Mouse (Mus musculus): ENCODE results near the gene Slc25a12.

Gene Slc25a12

DNA sequence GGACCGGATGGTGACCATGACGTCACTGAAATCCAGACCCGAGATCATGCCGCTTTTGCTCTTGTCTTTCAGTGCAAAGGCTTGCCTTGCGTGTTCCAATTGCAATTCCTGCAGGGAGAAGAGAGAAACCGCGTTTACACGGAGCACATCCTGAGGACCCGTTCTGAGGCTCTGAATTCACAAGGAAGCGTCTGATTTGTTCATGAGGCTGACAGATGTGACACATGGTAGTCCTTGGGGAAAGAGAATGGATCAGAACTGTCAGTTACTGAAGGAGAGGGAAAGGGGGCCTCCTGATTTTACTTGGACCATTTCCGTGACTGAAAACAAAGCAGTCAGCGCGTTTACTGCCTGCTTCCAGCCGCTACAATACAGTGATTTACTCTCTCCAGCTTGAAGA lies 52.5 kb downstream of the Slc25a12 start:
- in situ Hi-C loops (cut with MboI; ENCODE audit: unreplicated experiment in 2 of 2): no loop called here

DNA sequence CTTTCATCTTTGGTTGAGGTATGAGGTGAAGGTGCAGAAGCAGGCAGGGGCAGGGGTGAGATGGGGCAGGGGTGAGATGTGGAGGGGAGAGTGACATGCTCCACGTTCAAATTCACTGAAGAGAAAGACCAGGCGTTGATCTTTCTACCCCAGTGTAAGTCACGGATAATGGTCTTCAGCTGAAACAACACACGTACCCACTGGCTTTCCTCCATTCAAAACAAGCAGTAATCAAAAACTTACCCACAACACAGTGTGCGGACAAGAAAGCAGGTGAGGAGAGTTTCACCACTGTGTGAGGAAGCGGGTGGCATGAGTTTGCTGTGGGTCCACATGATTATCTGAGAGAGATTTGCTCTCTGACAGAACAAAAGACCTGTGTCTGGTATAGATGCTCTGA lies 53.5 kb downstream of the Slc25a12 start:
- in situ Hi-C loops (cut with MboI; ENCODE audit: unreplicated experiment in 2 of 2): no loop called here

DNA sequence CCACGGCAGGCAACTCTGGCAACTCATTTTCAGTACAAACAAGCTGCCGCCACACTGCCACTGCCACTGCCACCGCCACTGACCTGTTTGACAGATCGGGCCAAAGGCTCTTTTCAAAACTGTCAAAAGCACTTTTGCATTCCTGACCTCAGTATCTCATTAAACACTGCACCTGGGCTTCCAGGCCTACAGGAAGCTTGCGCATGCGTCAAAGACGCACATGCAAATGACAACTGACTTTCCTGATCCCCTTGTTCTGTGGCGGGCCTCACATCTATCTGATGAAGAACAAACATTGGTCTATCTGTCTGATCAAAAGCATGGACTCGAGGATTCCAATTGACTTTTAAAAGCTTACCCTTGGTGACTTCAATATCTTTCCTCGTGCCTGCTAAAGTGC lies 55.5 kb downstream of the Slc25a12 start:
- in situ Hi-C loops (cut with MboI; ENCODE audit: unreplicated experiment in 2 of 2): no loop called here

DNA sequence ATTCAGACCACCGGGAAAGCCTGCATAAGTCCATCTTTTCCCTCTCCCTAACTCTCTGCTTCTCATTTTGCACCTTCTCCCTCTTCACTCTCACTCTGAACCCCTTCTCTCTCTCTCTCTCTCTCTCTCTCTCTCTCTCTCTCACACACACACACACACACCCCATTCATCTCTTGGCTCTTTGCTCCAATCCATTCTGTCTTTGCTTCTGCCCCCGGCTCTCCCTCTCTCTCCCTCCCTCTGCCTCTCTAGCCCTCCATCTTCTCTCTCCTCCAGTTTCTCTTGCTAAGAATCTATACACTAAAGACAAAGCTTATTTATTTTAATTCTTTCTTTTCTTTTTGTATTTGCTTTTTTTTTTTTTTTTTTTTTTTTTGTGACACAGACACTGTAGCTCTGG lies 57.8 kb downstream of the Slc25a12 start:
- in situ Hi-C loops (cut with MboI; ENCODE audit: unreplicated experiment in 2 of 2): no loop called here

DNA sequence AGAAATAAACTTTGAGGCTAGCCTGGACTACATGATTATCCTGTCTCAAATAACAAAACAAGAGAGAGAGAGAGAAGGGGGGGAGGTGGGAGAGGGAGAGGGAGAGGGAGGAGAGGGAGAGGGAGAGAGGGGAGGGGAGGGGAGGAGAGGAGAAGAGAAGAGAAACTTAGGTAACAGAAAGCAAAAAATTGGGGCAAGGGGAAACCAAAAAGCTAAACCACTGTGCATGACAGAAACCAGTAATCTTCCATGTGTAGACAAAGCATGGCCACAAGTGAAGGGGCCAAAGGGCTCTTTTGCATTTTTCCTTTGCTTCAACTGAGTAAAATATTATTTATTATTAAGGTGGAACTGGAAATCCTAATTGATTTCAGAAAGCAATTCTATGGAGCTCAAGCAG lies 61.2 kb downstream of the Slc25a12 start:
- in situ Hi-C loops (cut with MboI; ENCODE audit: unreplicated experiment in 2 of 2): no loop called here

DNA sequence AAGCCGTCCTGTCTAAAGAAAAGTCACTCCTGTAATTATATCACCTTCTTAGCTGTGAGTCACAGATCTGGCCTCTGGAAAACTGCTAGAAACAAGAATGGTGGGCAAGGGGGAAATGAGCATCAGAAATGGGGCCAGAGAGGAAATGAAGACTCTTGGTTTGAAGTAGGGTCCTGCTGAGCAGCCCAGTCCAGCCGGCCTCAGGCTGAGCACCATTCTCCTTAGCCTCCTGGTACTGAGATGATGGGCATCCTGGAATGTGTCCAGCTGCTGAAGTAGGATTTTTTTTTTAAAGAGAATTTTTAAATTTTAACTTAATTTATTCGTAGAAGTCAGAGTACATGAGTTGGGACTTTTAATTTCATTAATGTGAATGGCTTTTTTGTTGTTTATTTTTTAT lies 62.7 kb downstream of the Slc25a12 start:
- in situ Hi-C loops (cut with MboI; ENCODE audit: unreplicated experiment in 2 of 2): no loop called here

DNA sequence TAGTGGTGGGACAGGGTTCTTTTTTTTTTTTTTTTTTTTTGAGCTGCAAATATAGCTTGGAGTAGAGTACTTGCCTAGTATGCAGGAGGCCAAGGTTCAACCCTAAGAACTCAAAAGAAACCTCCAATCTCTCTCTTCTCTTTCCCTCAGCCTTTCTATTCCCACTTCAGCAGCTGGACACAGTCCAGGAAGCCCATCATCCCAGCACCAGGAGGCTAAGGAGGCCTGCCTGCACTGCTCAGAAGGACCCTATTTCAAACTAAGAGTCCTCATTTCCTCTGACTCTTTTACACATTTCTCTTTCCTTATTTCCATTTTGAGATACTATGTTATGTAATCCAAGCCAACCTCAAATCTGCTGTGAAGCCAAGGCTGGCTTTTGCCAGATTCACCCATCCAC lies 64.3 kb downstream of the Slc25a12 start:
- in situ Hi-C loops (cut with MboI; ENCODE audit: unreplicated experiment in 2 of 2): no loop called here

DNA sequence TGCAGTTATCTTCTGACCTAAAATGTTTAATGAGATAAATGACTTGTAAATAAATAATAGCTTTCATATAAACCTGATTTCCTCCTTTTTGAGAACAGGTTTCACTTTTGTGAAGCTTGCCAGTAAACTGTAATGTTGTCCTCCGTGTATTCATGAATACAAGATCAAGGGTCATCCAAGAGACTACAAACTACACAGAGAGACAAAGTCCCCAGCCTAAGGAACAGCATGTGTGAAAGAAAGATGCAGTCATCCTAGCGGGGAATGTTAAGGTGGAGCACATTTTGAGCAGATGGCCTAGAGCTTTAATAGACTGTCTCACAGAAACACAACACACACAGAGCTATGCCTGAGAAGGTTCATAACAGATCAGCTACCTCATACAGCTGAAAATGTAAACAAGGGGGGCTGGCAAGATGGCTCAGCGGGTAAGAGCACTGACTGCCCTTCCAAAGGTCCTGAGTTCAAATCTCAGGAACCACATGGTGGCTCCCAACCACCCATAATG lies 65.3 kb downstream of the Slc25a12 start:
- in situ Hi-C loops (cut with MboI; ENCODE audit: unreplicated experiment in 2 of 2): no loop called here

DNA sequence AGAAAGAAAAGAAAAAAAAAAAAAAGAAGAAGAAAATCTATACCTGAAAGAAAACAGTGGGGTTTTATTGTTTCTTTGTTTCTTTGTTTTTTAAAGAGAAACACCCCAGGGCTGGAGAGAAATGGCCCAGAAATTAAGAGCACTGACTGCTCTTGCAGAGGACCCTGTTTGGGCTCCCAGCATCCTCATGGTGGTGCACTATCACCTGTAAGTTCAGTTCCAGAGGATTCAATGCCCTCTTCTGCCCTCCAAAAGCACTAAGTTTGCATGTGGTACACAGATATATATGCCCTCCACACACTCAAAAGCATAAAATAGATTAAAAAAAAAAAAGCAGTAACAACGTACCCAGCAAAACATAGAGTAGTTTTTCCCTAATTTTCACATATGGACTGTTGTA lies 68.8 kb downstream of the Slc25a12 start:
- in situ Hi-C loops (cut with MboI; ENCODE audit: unreplicated experiment in 2 of 2): no loop called here

DNA sequence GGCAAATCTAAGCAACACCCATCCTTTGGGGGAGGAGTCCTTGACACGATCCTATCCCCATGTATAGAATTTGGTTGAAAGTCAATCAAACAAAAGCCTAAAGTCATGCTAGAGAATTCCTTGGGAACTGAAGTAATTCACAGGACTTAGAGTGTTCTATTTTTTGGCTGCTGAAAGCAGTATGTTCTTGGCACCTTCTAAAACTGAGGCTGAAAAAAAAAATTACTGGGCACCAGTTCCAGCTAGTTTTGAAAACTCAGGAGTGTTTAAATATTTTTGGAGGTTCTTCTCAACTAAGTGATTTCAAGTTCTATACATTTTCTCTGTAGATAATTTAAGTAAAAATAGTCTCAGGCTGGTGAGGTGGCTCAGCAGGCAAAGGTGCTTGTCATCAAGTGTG lies 70.0 kb downstream of the Slc25a12 start:
- in situ Hi-C loops (cut with MboI; ENCODE audit: unreplicated experiment in 2 of 2): no loop called here

DNA sequence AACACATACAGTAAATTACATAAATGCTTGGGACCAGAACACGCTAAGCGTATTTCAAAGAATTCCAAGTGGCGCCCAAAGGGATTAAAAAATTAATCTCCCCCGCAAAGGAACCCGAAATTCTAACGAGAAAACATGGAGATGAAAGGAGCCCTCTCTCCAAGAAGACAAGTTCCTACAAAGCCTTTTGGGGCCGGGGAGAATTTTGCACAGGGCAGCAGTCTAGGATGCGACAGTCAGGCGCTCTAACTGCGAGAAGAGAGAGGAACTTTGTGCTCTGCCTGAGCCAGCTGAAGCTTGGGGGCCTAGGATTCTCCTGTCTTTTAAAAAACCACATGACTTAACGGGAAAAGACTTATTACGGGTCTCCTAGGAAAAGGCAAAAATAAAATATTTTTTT lies 71.7 kb downstream of the Slc25a12 start:
- in situ Hi-C loops (cut with MboI; ENCODE audit: unreplicated experiment in 2 of 2): no loop called here

DNA sequence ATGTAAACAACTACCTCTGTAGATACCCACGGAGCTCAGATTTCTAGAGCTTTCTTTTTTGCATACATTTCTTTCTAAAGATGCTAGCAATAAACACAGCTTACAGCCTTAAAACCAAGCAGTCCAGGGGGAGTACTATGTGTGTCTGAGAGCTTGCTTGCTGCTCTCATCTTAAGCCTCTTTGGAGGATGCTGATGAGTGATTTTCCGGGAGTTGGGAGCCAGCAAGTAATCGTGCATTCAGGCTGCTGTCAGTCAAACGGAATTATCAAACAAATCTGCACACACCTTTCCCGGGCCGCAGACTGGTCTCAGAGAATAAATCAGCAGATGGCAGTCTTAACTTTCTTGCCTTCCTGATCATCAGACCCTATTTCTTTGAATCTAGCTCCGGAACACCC lies 73.1 kb downstream of the Slc25a12 start:
- in situ Hi-C loops (cut with MboI; ENCODE audit: unreplicated experiment in 2 of 2): no loop called here

DNA sequence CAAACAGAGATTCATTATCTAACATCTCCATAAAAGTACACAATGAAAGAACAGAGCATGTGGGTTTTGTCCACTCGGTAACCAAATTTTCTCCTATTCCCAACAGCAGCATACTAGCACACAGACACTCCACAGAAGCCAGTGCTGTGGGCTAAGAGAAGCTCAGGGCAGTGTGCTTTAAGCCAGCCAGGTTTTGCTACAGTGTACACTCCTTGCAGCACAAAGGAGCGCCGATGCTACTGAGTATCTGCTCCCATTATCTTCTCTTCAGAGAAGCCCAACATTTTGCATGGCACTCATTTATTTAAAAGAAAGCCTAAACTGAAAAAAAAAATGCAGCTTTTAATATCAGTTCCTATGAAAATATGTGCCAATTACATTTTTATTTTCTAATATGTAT lies 73.6 kb downstream of the Slc25a12 start:
- in situ Hi-C loops (cut with MboI; ENCODE audit: unreplicated experiment in 2 of 2): no loop called here

DNA sequence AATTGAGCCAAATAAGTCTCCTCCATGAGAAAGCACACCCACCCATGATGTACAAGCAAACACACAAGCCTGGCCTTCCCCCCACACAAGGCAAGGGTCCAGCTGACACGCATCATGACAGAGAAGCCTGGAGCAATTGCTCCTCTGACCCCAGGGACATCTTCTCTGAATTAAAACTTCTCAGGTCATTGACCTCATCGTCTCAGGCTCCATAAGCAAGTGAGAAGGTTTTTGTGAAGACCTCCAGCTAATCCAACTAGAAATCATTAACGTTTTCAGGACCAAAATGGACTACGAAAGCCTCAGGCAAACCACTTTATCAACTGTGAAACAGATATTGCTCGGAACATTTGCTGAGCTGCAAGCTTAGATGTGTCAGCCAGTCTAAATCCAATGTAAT lies 76.0 kb downstream of the Slc25a12 start:
- in situ Hi-C loops (cut with MboI; ENCODE audit: unreplicated experiment in 2 of 2): no loop called here

DNA sequence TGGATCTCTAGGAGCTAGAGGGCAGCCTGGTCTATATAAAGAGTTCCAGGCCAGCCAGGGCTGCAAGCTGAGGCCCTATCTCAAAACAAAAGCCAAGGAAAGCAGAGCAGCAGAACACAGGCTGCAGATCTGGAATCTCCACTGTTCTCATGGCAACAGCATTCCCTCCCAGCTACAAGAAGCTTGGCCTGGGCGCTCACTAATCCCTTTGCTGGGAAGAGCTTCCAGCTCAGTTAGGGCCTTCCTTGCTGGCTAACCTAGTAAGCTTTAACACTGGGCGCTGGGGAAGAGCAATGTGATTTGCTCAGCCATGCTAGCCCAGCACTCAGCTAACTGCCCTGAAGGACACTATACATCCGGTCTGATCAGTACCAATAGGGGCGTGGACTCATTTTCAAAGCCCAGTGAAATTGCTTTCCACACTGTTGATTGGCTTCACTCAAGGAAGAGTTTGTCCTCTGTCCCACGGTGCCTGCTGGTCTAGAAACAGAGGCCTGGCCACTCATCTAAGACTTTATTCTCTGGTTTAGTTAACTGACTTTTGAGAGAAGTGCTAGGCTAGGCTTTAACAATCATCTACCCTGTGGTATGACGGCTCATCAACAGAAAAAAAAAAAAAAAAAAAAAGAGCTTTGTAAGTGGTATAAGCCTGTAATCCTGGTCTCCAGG lies 77.3 kb downstream of the Slc25a12 start:
- in situ Hi-C loops (cut with MboI; ENCODE audit: unreplicated experiment in 2 of 2): no loop called here

DNA sequence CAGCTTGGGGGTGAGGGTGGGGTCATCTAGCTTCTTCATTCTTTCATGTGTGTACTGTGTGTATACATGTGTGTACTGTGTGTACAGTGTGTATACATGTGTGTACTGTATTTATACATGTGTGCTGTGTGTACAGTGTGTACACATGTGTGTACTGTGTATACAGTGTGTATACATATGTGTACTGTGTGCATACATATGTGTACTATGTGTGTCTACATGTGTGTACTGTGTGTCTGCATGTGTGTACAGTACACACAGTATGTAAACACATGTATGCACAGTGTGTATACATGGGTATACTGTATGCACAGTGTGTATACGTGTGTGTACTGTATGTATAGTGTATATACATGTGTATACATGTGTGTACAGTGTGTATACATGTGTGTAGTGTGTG lies 85.6 kb downstream of the Slc25a12 start:
- in situ Hi-C loops (cut with MboI; ENCODE audit: unreplicated experiment in 2 of 2): no loop called here

DNA sequence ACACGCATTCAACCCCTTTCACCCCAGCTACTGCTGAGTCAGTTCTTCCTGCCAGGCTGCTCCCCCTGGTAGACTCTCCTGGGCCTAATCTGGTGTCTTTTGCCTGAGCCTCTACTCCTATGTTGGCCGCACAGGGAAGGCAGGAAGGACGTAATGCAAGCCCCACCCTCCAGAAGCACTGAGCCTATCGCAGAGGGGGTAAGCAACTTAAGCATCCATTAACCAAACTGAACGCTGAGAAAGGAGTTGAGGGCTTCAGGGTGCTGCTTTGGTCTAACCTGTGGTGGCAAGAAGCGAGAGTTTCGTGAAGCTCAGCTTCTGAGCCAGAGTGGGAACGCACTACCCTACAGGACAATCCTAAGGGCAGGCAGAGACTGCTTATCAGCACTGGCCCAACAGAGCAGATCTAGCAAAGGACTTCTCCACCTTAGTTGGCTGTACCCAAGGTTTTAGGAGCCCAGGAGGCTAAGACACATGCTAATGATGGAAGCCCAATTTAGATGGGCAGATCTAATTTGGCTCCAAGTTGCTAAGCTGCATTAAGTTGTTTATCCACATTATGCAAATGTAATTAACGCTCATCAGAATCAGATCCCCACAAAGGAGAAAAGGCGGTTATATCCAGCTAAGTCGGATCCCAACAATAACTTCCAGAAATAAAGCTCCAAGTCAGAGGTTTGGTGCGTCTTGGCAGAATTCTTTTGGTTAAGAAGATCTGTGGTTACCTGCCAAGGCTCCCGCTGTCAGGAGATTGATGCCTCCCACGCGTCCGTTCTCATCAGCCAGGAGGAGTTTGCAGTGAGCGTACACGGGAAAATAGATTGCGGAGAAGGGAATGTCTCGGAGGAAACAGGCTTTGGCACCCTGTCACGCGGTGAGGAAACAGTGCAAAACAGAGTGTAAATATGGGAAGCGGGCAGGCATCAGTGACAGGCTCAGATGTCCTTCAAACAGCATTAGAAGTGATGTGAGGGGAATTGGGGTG lies 88.5 kb downstream of the Slc25a12 start:
- in situ Hi-C loops (cut with MboI; ENCODE audit: unreplicated experiment in 2 of 2): no loop called here

DNA sequence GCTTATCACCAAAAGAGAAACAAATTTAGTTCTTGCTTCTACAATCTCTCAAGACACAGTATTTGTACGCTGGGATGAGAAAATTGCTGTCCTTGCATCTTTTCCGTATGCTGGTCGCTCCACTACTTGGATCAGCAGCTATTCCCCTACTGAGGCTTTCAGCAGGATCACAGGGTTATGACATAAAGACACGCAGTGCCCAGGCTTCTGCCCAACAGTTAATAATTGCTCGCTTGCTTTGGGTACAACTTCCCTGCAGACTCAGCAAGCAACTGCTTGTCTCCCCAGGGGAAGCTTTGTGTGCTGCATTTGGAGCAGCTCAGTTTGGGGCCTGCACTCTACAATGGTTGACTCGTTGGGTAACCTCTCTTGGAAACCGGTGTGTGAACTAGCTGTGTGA lies 91.8 kb downstream of the Slc25a12 start:
- in situ Hi-C loops (cut with MboI; ENCODE audit: unreplicated experiment in 2 of 2): no loop called here

DNA sequence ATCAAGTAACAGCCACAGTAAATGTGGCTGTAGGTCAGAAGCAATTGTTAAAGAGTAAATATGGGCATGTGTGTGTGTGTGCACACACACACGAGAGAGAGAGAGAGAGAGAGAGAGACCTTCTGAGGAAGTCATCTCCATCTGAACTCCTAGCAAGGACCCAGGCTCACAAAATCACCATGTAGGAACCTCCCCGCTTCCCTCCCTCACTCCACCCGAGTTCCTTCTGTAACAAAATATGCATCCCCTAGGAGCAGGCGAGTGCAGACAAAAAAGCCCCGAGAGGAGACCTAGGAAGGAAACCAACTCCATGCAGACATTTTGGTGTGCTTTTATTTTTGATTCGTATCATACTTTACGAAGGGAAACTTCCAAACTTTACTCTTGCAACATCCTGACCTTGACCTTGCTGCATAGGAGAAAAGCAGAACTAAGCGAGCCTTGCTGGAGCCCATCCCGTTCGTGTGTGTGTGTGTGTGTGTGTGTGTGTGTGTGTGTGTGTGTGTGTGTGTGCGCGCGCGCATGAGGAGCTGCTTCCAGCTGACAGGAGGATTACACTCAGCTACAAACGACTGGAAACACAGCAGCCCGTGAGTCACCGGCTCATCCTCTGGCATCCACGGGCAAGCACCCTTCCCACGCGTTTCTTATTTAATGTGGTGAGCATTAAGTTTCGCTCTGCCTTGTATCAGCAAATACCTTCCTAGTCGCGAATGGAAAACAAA lies 93.4 kb downstream of the Slc25a12 start:
- in situ Hi-C loops (cut with MboI; ENCODE audit: unreplicated experiment in 2 of 2): no loop called here

DNA sequence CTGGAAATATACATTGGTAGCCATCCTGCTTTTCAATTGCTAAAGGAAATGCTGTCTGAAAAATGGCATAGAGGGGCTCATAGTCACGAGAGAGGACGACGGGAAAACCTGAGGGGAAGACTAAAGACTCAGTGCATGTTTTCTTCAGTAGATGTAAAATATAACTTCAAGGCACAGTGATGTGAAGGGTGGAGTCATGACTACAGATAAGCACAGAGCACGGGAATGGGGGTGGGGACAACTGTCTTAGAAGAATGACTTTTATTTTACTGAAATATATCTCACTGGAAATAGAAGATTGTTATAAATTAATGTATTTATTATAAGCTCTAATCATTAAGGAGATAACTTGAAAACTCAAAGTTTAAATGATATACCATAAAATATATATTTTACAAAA lies 97.5 kb downstream of the Slc25a12 start:
- in situ Hi-C loops (cut with MboI; ENCODE audit: unreplicated experiment in 2 of 2): no loop called here

DNA sequence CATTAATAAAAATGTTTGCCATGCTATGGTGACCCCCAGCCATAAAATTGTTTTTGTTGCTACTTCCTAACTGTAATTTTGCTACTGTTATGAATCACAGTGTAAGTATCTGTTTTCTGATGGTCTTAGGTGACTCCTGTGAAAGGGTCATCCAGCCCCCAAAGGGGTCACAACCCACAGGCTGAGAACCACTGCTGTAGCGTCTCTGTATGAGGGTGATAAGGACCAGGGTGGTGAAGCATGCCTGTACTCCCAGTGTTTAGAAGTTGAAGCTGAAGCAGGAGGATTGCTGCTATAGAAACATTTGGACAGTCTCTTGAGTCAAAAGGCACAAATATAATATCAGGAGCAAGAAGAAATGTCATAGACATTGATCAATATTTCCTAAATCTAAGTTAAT lies 98.2 kb downstream of the Slc25a12 start:
- in situ Hi-C loops (cut with MboI; ENCODE audit: unreplicated experiment in 2 of 2): no loop called here
